Mouse (Mus musculus): ENCODE measurements around the gene Ifit1bl2.
A peak's percentile ranks its signal among the peaks of the same experiment; 100 is the strongest.
"Not testable (repeated sequence)": the region's sequence is repeated elsewhere in the genome, so short reads cannot be mapped to it uniquely, and the experiment has no call there.

The Ifit1bl2 gene

DNA sequence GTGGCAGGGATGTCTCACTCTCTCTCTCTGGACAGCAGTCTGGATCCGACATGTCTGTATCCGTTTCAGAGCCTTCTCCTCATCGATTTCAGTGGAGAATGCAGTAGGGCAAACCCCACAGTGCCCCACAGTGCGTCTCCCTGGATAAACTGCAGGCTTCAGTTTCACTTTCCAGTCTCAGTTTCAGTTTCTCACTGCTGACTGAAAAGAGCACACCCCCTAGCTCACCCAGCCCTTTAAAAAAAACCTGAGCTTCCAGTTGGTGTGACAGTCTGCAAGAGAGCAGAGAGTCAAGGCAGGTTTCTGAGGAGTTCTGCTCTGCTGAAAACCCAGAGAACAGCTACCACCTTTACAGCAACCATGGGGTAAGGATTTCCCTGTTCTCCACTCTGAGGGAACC, at the start of gene Ifit1bl2, which contains the start of gene Ifit1:
Ifit1bl2 (minus strand) TSS at position 121 of the 400 bp plus-strand sequence.
Ifit1 (plus strand) TSS at position 249 of the 400 bp plus-strand sequence.
- DNase-seq (ENCODE audit: low spot score): no peak

DNA sequence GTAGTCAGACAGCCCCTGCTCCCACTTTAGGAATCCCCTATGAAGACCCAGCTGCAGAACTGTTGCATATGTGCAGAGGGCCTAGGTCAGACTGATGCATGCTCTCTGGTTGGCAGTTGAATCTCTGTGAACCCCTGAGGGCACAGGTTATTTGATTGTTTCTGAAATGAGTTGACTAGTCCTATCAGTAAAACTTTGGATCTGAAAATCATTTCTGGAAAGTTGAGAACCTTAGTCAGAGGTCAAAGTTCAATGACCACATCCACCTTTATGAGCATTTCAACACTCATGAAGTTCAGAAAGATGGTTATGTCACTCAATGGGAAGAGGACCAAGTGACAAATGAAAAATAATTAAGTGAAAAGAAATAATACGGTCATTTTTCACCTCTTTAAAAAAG, 45.0 kb upstream of the Ifit1bl2 start:
- DNase-seq (ENCODE audit: low spot score): no peak

DNA sequence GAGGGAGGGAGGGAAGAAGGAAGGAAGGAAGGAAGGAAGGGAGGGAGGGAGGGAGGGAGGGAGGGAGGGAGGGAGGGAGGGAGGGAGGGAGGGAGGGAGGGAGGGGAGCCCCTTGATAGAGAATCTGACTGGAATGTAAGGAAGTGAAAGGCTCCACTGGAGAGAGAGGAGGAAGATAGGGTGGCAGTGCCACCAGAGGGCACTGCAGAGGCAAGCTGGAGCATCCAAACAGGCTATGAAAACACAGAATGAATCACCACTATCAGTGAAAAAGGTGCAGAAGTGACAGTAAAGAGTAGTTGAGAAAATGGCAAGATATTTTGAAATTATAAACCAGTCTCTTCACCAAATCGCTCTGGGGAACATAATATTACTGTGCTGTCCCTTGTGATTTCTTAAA, 44.3 kb upstream of the Ifit1bl2 start:
- DNase-seq (ENCODE audit: low spot score): peak; percentile 49

DNA sequence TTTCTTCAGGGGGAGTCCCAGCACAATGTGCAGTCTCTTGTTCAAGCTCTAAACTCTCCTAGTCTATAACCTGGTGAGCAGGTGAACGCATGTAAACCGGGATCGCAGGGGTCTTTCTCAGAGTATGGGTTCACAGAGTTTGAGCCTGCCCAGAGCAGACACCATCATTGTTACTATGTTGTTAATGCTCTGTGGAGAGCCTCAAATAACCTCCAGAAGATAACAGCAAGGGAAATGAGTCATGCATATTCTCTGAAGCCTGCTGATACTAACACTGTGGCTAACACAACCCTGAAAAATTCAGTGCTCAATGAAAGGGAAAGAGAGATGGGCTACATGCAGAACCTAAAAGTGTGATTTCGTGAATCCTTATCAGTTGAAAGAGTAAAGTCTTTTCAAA, 37.9 kb upstream of the Ifit1bl2 start:
- no peak for DNase-seq (ENCODE audit: low spot score)

DNA sequence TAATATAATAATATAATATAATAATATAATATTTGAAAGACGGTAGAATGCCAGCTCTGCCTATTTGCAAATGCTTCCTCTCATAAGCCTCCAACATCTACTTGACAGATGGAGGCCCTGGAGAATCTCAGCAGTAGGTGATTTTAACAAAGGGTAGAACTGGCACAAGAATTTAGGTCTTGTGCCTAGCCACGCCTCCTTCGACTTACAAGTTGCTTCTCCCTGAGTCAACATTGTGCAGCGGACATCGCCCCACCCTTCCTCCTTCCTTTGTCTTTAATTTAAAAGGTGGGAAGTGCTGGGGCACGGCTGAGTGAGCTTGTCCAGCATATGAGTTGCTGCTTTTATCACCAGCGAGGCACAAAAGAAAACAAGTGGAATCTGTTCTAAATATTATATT, 32.9 kb upstream of the Ifit1bl2 start:
- no peak for DNase-seq (ENCODE audit: low spot score)

DNA sequence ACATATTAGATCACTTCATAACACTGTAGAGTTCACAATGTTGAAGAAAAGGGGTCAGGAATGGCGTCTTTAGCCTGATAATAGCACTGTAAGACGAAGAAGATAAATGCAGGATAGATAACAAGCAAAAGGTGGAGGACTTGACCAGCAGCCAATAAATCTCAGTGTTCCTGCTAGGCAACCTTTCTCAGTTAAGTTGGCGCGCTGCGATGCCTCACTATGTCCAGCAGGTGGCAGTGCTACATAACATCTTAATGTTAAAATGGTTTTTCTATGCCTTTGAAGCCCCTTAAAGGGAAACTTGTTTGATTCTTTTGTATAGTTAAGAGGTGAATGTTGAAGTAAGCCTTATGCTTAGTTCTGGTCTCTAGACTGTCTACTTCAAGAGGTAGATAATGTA, 25.6 kb upstream of the Ifit1bl2 start:
- peak; percentile 61 for DNase-seq (ENCODE audit: low spot score)

DNA sequence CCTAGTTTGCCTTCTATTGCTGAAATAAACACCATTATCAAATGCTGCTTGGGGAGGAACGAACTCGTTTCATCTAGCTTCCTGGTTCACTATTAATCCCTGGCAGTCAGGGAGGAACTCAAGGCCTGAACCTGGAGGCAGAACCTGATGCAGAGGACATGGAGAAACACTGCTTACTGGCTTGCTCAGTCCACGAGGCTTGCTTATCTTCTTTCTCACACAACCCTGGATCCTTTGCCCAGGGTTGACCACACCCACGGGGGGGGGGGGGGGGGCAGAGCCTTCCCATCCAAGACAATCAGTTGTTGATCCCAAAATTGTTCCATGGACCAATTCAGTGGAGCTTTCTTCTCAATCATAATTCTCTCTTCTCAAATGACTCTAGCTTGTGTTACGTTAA, 22.2 kb upstream of the Ifit1bl2 start:
- DNase-seq (ENCODE audit: low spot score): no peak

DNA sequence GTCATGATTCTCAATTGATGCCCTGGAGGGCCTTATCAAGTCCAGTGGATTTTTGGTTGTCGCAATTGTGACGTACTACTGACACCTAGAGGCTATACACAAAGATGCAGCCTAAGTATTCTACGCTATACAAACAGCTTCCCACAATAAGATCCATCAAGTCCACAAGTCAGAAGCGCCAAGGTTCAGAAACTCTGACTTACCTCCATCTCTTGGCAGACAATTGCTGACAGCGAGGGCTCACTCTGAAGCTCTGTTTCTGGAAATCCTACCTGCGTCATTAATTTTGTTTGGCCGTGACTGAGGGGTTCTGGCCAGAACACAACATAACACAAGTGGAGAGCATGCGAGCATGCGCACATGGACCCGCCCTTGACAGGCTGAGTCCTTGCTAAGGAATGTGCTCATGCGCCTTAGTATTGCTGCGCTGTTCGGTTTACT, 21.5 kb upstream of the Ifit1bl2 start:
- DNase-seq (ENCODE audit: low spot score): peak; percentile 62

DNA sequence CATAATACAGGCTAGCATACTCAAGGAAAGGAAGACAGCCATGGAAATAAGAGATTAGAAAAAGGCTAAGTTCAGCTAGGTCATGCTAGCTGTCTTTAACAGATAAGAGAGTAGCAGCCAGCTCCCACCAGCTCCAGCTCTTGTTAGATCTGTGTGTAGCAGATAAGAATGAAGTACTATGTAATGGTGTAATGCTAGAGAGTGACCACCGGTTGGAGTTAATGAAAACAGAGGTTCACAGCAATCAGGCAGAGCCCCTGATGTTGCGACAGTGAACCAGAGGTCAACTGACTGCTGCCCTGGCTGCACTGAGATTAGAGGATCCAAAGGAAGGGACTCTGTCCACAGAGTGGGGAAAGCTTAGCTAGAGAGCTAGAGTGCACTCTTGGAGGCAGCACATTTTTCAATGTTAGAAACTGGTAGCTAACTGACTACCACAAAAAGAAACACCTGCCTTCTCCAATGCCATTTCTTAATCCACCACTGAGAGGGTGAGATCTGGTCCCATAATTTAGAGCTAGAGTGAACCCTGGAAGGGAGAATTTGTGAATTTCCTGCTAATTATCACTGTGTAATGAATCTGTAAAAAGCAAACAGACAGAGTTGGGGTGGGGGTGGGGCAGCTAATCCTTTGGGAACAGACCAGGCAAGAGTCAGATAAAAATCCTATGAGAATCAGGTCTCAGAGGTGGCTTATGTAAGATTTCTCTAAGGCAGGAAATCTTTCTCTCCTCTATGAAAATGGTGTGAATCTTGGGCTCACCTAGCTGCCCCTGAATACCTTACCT, 16.2 kb upstream of the Ifit1bl2 start:
- no peak for DNase-seq (ENCODE audit: low spot score)

DNA sequence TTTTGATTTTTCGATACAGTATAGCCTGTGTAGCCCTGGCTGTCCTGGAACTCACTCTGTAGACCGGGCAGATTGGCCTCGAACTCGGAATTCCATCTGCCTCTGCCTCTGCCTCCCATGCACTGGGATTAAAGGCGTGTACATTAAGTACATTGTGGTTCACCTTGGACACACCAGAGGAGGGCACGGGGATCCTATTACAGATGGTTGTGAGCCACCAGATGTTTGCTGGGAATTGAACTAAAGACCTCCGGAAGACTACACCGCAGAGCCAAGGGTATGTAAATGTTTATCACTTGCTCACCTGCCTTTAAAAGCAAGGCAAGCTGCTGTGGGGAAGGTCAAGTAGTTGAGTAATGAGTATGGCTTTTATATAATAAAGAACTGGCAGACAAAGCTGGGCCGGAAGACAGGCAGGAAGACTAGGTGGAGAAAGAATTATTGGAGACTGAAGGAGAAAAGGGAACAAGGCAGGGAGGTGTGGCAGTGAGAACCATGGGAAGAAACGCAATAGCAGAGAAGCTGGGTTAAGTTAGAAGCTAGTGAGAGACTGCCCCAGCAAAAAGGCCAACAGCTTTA, 14.8 kb upstream of the Ifit1bl2 start:
- no peak for DNase-seq (ENCODE audit: low spot score)

DNA sequence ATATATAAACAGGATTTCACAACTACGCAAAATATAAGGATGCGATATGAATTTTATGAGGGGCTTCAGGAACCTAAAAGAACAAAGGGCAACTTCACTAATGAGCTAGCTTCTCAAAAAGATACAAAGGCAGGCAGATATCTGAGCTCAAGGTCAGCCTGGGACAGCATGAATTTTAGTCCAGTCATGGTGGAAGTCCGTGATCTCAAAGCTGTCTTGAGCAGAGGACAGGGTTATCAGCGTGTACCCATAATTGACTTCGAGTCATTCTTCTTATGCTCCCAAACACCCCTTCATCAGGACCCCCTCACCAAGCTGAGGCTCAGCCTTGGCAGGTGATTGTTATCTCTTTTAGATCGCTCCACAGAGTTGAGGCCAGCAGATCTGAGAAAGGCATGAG, 10.5 kb upstream of the Ifit1bl2 start:
- DNase-seq (ENCODE audit: low spot score): no peak

DNA sequence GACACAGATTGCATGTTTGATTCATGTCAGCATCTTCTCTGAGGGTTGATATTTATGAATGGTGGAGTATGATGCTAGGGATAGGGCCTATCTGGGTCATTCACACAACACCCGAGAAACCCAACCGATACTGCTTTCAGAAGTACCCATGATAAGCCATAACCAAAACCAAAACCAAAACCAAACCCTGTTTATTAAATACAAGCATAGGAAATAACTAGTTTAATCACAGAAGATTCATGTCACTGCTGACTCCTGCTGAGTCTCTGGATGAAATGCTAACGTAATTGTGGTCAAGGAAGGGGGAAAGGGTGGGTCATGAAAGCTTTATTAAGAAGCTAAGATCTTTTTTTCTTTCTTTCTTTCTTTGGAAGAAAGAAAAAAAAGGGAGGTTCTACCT, 9.7 kb upstream of the Ifit1bl2 start:
- DNase-seq (ENCODE audit: low spot score): no peak

DNA sequence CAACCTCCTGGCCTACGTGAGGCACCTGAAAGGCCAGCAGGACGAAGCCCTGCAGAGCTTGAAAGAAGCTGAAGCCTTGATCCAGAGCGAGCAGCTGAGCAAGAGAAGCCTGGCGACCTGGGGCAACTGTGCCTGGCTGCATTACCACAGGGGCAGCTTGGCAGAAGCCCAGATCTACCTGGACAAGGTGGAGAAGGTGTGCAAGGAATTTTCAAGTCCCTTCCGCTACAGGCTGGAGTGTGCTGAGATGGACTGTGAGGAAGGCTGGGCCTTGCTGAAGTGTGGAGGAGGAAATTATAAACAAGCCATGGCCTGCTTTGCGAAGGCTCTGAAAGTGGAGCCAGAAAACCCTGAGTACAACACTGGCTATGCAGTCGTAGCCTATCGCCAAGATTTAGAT, 7.1 kb upstream of the Ifit1bl2 start:
- not testable (repeated sequence) for DNase-seq (ENCODE audit: low spot score)

DNA sequence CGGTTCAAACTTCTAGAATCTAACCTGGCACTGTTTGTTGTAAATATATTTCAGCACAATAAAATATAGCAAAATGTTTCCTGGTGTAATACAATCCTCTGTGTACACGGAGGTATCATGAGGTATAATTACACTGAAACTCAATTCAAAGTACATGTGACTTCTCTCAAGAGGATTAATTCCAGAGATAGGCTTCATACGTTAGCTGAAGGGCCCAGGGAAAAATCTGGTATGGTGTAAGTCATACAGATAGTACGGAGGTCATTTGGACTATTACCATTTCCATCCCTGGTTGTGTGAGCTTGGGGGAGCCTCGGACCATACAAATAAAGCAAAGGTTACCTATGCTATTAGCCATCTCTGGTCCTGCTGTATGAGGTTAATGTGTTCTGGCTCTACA, 2.1 kb upstream of the Ifit1bl2 start:
- no peak for DNase-seq (ENCODE audit: low spot score)

DNA sequence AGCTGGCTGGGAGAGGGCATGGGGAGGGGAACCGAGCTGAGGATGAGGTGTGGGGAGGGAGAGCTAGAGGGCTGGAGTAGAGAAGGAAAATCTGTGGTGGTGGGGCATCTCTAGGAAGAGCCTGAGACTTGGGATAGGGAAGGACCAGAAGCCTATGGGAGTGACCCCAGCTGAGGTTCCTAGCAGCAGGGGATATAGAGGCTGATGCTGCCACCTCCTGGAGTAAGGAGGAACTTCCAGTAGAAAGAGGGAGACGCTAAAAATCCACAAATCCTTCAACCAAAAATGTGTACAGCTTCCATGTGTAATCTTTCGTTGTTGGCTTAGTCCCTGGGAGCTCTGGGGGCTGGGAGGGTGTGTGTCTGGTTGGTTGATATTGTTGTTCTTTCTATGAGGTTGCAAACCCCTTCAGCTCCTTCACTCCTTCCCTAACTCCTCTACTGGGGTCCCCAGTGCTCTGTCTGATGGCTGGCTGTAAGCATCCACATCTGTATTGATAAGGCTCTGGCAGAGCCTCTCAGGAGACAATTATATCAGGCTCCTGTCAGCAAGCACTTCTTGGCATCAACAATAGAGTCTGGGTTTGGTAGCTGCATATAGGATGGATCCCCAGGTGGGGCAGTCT, 3.5 kb downstream of the Ifit1bl2 start:
- peak; percentile 41 for DNase-seq (ENCODE audit: low spot score)

DNA sequence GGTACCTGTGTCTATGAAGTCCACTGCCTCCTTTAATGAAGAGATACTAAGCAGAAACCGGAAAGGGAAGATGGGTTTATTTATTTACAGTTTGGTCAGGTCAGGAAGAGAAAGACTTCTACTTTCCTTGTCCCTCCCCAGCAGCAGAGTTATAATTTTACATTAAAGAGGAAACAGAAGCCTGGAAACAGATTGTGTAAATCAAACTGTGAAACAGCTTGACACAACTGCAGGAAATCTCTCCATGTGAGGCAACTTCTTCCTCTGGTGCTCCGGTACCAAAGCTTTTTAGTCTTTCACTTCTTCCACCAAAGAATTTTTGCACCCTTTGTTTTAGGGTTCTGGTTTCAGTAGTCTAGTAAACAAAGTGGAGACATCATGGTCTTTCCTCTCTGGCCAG, 7.1 kb downstream of the Ifit1bl2 start:
- no peak for DNase-seq (ENCODE audit: low spot score)

DNA sequence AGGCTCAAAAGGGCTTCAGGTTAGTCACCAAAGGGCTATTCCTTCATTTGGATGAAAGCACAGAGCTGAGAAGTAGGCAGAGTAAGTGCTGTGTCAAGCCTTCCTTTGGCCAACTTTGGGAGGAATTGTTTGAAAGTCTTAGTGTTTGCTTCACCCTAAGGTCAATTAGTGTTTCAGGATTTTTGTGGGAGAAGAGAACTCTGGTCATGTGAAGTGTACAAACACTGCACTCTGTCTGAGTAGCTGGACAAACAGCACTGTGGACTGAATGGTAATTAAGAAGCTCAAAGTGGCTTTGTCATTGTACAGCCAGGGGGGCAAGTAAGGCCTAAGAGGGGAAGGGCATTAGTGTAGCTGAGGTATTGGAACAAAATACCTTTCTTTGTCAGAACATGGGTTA, 9.1 kb downstream of the Ifit1bl2 start:
- no peak for DNase-seq (ENCODE audit: low spot score)

DNA sequence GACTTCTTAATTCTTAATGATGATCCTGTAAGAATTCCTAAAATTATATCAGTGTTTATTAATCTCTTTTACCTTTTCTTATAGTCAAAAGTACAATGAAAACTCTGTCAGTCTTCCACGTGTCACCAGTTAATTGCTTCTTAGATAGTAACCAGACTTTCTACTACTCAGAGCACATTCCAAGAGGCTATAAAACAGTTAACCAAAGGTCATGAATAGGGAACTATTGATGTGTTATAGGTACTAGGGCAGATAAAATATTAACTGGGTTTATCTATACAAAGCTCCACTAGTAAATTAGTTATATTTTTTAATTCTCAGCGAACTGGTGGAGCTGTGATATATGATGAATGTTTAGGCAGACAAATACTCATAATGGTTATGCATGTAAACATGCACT, 13.0 kb downstream of the Ifit1bl2 start:
- DNase-seq (ENCODE audit: low spot score): no peak

DNA sequence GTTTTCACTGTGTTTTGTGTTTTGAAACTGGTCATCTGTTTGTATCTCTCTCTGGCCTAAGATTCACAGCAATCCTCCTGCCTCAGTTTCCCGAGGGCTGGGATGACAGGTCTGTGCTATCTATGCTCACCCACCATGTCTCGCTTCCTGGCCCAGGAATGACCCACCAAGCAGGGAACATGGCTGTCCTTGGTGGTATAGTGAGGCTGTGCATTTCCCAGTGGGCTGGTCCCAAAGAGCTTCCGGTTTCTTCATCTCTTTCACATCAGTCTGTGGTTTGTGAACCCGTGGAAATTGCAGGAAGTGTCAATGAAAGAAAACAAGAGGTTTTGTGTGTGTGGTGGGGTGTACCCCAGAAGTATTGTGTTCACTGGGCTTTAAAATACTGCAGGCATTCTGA, 15.9 kb downstream of the Ifit1bl2 start:
- DNase-seq (ENCODE audit: low spot score): no peak

DNA sequence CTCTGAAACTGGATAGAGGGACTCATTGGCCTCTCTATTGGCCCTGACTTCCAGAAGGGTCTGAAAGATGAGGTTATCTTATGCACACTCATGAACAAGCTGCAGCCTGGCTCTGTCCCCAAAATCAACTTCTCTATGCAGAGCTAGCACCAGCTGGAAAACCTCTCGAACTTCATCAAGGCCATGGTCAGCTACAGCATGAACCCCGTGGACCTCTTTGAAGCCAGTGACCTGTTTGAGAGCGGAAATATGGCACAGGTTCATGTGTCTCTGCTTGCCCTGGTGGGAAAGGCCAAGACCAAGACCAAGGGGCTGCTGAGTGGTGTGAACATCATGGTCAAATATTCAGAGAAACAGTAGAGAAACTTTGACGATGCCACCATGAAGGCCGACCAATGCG, 16.8 kb downstream of the Ifit1bl2 start:
- no peak for DNase-seq (ENCODE audit: low spot score)

DNA sequence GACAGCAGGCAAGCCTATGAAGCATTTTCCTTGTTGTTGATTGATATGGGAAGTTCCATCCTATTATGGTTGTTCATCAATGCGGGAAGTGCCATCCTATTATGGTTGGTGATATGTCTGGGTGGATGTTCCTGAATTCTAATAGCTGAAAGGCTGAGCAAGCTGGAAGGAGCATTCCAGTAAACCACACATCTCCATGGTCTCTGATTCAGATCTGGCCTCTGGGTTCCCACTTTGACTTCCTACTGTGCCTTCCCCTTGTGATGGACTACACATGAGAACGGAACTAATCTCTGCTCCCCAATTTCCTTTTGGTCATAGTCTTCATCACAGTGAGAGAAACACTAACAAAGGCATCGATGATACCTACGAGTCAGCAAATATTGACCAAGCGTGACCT, 19.7 kb downstream of the Ifit1bl2 start:
- no peak for DNase-seq (ENCODE audit: low spot score)

DNA sequence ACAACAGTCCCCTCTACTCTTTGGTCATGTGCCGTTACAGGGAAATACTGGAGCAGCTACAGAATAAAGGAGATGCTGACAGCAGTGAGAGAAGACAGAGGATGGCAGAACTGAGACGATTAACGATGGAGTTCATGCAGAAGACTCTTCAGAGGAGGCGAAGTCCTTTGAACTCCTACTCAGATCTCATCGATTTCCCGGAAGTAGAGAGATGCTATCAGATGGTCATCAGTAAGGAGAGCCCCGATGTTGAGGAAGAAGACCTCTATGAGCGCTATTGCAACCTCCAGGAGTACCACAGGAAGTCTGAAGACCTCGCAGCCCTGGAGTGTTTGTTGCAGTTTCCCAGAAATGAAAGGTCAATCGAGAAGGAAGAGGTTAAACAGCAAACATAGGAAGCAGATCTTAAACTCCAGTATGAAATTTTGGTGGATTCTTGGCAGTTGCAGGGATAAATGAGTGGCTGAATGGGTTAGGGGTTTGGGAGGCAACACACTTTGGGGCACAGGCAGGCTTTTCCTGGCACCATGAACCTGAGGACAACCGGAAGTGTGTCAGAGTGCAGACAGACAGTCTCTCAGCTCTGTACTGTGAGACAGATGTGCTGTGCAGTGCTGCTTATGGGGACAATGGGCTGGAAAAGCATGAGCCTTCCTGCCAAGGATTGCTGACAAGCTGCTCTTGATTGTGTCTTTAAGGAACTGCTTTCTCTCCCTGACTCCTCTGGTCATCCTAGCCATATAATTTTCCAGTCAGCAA, 28.1 kb downstream of the Ifit1bl2 start:
- DNase-seq (ENCODE audit: low spot score): not testable (repeated sequence)

DNA sequence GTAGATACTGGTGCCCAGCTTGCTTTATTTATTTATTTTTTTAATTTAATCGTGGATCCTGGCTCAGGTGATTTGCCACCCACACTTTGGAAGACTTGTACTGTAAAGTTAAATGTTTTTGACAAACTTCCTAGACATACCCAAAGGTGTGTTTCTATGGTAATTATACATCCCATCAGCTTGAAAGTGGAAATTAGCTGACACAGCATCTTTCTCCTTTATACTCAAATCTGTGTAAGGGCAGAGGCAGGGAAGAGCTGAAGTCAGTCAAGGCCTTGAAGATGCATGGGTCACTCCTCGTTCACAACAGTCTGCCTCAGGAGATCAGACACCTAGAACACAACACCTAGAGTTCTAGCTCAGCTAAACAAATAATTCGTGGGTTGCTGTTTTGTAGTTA, 30.4 kb downstream of the Ifit1bl2 start:
- DNase-seq (ENCODE audit: low spot score): not testable (repeated sequence)
